Comparison of ENCODE assay signal across 10 mouse cellular contexts in the genomic region with DNA sequence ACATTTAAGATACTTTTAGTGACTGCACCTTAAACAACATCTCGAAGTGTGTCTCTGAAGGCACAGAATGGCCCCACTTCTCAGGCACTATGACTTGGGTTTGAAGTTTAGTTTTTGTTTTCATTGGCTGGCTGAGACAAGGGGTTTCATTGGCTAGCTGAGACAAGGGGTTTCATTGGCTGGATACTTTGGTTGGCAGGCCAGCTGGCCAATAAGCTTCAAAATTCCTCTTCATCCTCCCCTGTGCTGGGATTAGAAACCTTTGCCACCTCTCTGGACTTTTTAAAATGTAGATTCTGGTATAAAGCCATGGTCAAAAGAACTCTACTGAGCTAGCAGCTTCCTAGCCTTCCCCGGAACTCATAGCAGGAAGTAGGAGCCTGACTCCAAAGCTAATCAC.
"Had no signal": no experiment of that assay in that cellular context is flagged by ENCODE, and none has a peak within 500 bp of the region (broad histone marks: within the 10 kb centered on the region; RNA-seq: fewer than 3 reads in every experiment).

No protein-coding gene starts in this region.

- DNase-seq: kidney, adult 2 months; kidney, postnatal 25 days; layer of hippocampus, adult 9-11 months; liver; lung, adult 18-20 months; lung, postnatal 10 days; lung, postnatal 36 days; right cerebral cortex, postnatal 25 days; thymus, adult 18-20 months; thymus, postnatal 36 days had no signal
